Mouse (Mus musculus): Measurements from ENCODE around the gene Auh.
A peak's percentile ranks its signal among the peaks of the same experiment; 100 is the strongest.

The Auh gene

GRCm38 (mm10) chr13:52929209-52930171 is at the start of gene Auh:
Auh (minus strand) TSS chr13:52929681.
- DNase-seq, result peak; percentile 95

DNA sequence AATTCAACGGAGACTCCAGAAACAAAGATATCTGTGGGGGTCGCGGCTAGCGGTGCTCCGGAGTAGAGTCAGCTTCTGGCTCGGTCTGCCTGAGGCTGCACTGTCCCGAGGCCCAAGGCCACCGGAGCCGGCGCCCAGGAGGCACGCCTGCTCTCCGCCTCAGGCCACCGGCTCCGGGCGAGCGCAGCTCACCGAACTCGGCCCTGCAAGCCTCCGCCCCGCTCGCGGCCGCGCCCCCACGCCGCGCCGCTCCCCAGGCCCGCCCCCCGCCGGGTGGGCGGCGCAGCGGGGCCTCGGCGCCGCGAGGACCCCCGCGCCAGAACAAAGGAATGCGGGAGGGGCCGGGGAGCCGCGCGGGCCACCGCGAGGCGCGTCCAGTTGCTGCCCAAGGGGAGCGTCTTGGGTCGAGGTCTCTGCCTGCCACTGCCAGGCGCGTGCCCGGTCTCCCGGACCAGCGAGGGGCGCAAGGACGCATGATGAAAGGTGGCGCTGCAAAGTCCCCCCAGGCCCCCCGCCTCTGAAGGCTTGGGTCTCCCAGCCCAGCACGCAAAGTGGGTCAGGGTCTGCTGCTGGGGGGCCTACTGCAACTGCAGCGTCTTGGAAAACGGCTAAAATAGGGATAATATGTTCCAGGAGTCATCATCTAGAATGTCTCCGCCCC is 49.0 kb upstream of the Auh start:
- DNase-seq, result peak; percentile 78

- DNase-seq, result no peak
These were observed 48.3 kb upstream of the Auh start for GRCm38 (mm10) chr13:52977757-52978156.

DNA sequence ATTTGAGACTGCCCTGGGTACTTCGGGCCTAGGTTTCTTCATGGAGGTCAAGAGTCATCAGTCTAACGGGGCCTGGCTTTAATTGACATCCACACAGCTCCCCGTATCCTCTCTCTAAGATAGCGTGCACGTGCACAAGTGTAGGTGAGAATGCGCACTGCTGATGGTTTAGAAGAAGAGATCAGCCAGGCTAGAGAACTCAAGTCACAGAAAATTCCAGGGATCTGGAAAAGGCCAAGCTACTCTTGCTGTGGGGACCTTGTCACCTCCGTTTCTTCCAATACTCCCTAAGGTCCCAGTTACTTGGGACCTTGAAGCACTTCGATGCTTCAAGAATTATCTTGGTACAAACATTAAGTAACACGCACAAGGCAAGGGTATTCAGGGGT is 47.7 kb upstream of the Auh start:
- no peak for DNase-seq

DNA sequence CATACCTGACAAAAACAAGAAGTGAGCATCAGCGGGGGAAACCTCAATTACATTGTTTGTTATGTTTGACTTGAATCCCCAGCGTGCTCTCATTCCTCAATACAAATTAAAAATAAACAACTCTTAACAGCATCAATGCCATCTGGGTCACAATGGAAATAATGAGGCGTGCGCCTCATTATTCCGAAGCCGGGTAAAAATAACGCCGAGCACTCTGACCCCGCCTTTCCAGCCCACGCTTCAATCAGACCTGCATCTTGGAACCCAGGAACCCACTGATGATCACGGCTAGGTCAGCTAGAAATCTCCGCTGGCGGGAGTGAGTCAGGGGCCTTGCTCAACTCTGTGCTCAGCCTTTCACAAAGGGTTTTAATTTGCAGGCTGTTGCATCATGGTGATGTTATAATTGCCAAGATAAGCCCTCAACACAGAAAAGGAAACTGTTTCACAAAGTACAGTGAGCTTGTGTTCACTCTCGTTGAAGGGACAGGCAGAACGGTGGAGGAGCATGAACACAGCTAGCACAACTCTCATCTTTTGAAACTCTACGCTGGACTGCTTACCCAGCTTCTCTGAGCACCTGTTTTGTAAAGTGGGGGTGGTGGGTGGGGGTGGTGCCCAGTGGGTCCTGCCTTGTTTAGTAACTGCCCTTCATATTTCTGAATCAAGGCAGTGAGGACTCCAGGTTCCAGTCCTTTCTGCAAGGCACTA is 47.2 kb upstream of the Auh start:
- DNase-seq, result peak; percentile 80

DNA sequence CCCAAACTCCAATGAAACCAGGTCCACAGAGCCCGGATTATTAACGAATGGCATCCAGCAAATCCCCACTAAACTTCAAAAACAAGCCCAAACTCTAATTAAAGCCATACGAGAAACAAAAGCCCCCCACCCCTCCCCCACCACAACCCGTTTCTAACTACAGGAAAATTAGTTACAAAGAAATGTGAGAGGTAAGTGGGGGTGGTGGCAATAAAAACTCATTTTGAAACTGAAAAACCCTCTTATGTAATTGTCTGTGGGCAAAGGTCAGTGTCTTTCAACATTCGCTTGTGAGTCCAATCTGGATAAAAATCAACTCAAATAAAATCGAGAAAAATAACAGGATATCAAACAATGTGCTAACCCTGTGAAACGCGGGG is 46.6 kb upstream of the Auh start:
- no peak for DNase-seq

GRCm38 (mm10) chr13:52974676-52975075 is 45.2 kb upstream of the Auh start:
- DNase-seq, result peak; percentile 70

DNA sequence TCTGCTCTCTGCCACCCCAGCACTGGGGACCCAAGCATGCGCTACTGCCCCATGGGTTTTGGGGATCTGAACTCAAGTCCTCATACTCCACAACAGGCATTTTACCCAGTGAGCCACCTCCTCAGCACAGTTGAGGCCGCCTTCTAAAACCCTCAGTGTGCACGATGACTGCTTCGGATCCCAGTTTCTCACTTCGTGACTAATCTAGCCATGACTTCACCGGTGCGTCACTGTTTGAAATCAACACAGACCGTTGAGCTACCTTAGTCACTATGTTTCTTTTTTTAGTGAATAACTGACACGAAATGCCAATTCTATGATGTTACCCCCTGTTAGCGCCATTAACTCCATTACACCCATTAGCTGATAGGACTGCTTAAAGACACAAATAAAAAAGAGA is 43.9 kb upstream of the Auh start:
- DNase-seq, result no peak

GRCm38 (mm10) chr13:52972626-52973025 is 43.1 kb upstream of the Auh start:
- DNase-seq, result no peak

DNA sequence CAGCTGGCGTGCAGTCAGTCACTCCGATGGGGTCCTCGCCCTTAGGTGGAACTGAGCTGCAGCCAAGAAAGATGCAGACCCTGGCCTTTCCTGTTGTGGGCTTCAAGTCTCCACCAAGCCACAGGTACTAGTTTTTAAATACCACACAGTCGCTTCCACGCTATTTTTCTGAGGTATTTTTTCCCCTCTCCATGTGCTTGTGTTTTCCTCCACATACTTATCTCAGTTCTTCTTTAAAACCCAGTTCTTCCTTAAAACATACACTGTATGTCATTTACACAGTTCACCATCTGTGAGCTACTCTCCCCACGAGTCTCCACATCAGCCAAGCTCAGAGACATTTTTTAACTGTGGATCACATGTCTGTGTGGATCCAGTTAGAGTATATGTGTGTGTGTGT is 41.4 kb upstream of the Auh start:
- no peak for DNase-seq

GRCm38 (mm10) chr13:52962922-52963321 is 33.4 kb upstream of the Auh start:
- no peak for DNase-seq

DNA sequence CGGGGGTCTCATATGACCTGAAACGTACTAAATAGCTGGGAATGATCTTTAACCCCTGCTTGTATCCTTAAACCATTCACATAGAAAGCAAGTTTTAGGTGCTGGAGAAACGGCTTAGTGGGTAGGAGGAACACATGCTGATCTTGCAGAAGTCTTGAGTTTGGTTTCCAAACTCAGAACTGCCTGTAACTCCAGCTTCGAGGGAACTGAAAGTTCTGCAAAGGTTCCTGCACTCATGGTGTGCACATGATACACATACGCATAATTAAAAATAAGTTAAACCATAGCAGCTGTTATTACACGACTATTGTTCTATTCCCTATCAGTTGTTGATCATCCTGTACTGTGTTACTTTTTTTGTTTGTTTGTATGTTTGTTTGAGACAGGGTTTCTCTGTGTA is 32.9 kb upstream of the Auh start:
- DNase-seq, result no peak

GRCm38 (mm10) chr13:52953779-52954553 is 24.5 kb upstream of the Auh start:
- no peak for DNase-seq

DNA sequence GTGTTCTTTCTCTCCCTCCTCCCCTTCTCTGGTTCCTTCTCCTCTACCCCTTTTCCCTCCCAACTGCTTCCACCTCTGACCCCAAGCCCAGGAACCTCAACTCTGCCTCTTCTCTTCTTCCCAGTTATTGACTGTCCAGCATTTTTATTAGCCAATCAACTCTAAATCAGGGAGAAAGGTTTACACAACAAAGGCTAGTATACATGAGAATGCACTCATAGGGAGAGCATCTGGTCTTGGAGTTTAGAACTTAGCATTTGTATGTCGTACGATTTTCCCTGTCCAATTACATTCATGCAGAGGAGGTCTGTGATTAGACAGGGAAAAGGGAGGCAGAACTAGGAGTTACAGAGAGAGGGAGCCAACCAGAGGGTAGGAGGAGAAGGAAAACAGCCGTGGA is 19.7 kb upstream of the Auh start:
- DNase-seq, result no peak

GRCm38 (mm10) chr13:52947545-52947944 is 18.1 kb upstream of the Auh start:
- no peak for DNase-seq

DNA sequence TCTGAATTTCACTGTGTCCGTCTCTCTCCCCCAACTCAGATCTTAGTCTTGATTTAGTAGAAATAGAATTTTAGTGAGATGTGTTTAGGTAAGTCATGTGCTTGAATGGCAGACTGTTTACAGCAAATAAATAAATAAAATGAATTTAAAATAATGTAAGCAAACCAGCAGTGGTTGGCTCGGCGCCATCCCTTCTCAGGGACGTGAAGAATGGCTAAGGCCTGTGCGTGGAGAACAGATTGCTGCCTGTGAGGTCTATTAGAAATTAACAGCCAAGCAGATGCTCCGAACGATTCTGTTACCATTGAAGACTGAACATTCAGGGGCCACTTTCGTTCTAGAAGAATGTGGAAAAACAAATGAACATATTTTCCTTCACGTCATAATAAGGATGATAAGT is 16.3 kb upstream of the Auh start:
- DNase-seq, result peak; percentile 18

DNA sequence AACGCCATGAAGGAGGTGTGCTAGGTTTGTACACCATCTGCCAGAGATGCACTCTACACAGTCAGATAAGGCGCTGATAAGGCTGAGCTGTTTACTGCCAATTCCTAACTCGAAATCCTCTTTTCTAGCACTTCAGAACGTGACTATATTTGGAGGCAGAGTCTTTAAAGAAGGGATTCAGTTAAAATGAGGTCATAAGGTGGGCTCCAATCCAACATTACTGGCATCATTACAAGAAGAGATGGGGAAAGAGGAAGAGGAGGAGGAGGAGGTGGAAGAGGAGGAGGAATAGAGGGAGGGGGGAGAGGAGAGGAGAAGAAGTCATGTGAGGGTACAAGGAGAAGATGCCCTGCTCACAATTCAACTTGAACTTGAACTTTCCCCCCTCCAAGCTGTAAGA is 14.6 kb upstream of the Auh start:
- no peak for DNase-seq

DNA sequence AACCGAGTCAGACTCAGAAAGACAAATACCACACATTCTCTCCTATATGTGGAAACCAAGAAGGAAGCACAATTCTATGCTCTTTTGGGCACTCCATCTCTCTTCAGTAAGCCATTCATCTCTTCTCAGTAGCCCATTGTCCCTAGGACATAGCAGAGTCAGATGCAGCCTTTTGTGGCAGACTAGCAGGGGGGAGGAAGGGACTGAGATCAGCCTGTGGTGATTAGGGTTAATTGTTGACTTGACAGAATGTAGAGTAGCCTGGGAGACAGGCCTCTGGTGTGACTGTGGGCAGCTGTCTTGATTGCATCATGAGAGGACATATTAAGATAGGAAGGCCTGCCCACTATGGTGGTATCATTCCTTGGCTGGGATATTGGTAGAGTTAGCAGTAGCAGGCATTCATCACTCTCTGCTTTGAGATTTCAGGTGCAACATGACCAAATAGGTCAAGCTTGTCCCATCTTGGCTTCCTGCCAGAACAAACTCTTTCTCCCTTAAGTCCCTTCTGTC is 13.5 kb upstream of the Auh start:
- peak; percentile 73 for DNase-seq

GRCm38 (mm10) chr13:52940956-52941355 is 11.5 kb upstream of the Auh start:
- no peak for DNase-seq

GRCm38 (mm10) chr13:52930582-52930981 is 1.1 kb upstream of the Auh start:
- DNase-seq, result no peak

GRCm38 (mm10) chr13:52928392-52928791 is 1.1 kb downstream of the Auh start:
- DNase-seq, result no peak

- no peak for DNase-seq
These were observed 5.0 kb downstream of the Auh start for GRCm38 (mm10) chr13:52924457-52924856.

DNA sequence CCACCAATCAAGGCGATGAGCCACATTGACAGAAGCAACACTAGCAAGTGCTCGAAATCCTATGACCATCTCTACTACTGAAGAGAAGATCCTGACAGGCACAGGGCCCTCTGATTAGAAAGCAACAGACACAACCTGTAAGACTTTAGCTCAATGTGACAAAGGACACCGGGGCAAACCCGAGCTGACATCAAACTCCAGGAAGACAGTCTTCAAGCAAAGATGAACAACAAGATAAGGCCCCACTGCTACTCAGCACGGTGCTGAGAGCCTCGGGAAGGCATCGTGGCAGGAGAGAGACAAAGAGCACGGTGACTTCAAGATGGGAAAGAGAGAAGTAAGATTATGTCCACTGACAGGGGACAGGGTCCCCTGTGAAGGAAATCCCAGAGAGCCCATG is 7.5 kb downstream of the Auh start:
- no peak for DNase-seq
